Mouse (Mus musculus) midbrain, embryonic 16.5 days (tissue): ENCODE results near the gene Spats1. TPM values are rescaled to one million over a fixed set of nuclear protein-coding genes. Genes with fewer than 3 reads are reported as not detected.

Experiments
- ATAC-seq: fragments of 200-750 bp; cut with Nextera tagmentation; 2 replicates; pipeline ENCODE4 v1.8.0; 2017; ENCODE audit warnings: moderate TSS enrichment
- H3K27ac ChIP-seq: fragments of 300-500 bp; sonication (generic); 2 replicates; pipeline ENCODE4 v1.5.1; 2014; ENCODE audit warnings: mild to moderate bottlenecking, low read length, mixed read lengths
- H3K27me3 ChIP-seq: fragments of 300-500 bp; sonication (generic); 2 replicates; pipeline ENCODE4 v1.6.1; 2014; ENCODE audit warnings: low read depth, low read length, mixed read lengths; ENCODE audit not compliant: control insufficient read depth, insufficient read depth
- H3K36me3 ChIP-seq: fragments of 300-500 bp; sonication (generic); 2 replicates; pipeline ENCODE4 v1.6.1; 2014; ENCODE audit warnings: mild to moderate bottlenecking, low read length, moderate library complexity, mixed read lengths; ENCODE audit not compliant: control insufficient read depth, insufficient read depth
- H3K4me1 ChIP-seq: fragments of 300-500 bp; sonication (generic); 2 replicates; pipeline ENCODE4 v1.6.1; 2014; ENCODE audit warnings: mild to moderate bottlenecking, low read length, mixed read lengths; ENCODE audit not compliant: control insufficient read depth, insufficient read depth
- H3K4me2 ChIP-seq: fragments of 300-500 bp; sonication (generic); 2 replicates; pipeline ENCODE4 v1.6.1; 2014; ENCODE audit warnings: mild to moderate bottlenecking, low read length, mixed read lengths
- H3K4me3 ChIP-seq: fragments of 300-500 bp; sonication (generic); 2 replicates; pipeline ENCODE4 v1.5.1; 2014; ENCODE audit warnings: low read depth, mild to moderate bottlenecking, low read length, moderate library complexity, mixed read lengths
- H3K9ac ChIP-seq: fragments of 300-500 bp; sonication (generic); 2 replicates; pipeline ENCODE4 v1.6.1; 2014; ENCODE audit warnings: low read depth, low read length, mixed read lengths
- H3K9me3 ChIP-seq: fragments of 300-500 bp; sonication (generic); replicated peaks from 2 replicates; pipeline ENCODE4 v1.6.1; 2014; ENCODE audit warnings: mild to moderate bottlenecking, low read length, mixed read lengths; ENCODE audit not compliant: control insufficient read depth, poor library complexity, severe bottlenecking
- WGBS: fragments of 180-500 bp; shearing (Covaris S2); extraction: QIAGEN DNeasy Blood & Tissue Kit; methylation state at CpG from one replicate; pipeline ENCODE4 v1.1.7; 2014; 5-methylcytosine and 5-hydroxymethylcytosine counted together
- polyA plus RNA-seq: library from polyadenylated mRNA; unstranded; fragments of >200 nt; fragmentation: Nextera tagmentation; extraction: Ambion mirVana; gene quantifications from 2 replicates; pipeline ENCODE4 v1.2.1, GENCODE M21; 2015

The Spats1 gene
- polyA plus RNA-seq, 1 experiment from 2014 or later, result 3.1 TPM

DNA sequence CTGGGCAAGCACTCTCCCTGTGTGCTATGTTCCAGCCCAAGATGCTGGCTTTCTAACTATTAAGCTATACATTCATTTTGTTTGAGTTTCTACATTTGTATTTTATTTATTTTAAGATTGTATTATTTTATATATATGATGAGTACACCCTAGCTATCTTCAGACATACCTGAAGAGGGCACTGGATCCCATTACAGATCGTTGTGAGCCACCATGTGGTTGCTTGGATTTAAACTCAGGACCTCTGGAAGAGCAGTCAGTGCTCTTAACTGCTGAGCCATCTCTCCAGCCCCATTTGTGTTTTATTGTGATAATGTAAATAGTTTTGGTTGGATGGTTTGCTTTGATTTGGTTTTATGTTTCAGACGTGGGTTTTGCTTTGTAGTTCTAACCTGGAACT is 24.3 kb upstream of the Spats1 start:
- no peaks in the 10 kb centered on the region for H3K36me3 ChIP-seq
- no peak for ATAC-seq
- H3K27ac ChIP-seq, result no peak overlapping the region
- no peak overlapping the region for H3K4me3 ChIP-seq
- H3K27me3 ChIP-seq, result no peaks in the 10 kb centered on the region
- H3K9ac ChIP-seq, result no peak overlapping the region
- no peaks in the 10 kb centered on the region for H3K9me3 ChIP-seq
- H3K4me2 ChIP-seq, result no peak overlapping the region
- WGBS, result 55% methylated on average over 2 of the region's 2 CpGs
- H3K4me1 ChIP-seq, result no peaks in the 10 kb centered on the region

- WGBS, result 81% methylated on average over 13 of the region's 13 CpGs
- no peak overlapping the region for H3K27ac ChIP-seq
- H3K4me2 ChIP-seq, result no peak overlapping the region
- no peak overlapping the region for H3K9ac ChIP-seq
- no peaks in the 10 kb centered on the region for H3K4me1 ChIP-seq
- no peaks in the 10 kb centered on the region for H3K9me3 ChIP-seq
- no peak overlapping the region for H3K4me3 ChIP-seq
- no peak for ATAC-seq
- H3K27me3 ChIP-seq, result no peaks in the 10 kb centered on the region
- no peaks in the 10 kb centered on the region for H3K36me3 ChIP-seq
Measured at GRCm38 (mm10) chr17:45498397-45498796, 23.2 kb upstream of the Spats1 start.

- H3K27ac ChIP-seq, result no peak overlapping the region
- no peak overlapping the region for H3K9ac ChIP-seq
- H3K4me1 ChIP-seq, result no peaks in the 10 kb centered on the region
- 80% methylated on average over 11 of the region's 11 CpGs for WGBS
- no peaks in the 10 kb centered on the region for H3K36me3 ChIP-seq
- no peaks in the 10 kb centered on the region for H3K27me3 ChIP-seq
- no peak overlapping the region for H3K4me3 ChIP-seq
- ATAC-seq, result no peak
- H3K9me3 ChIP-seq, result no peaks in the 10 kb centered on the region
- H3K4me2 ChIP-seq, result no peak overlapping the region
Measured at GRCm38 (mm10) chr17:45495398-45495797, 20.2 kb upstream of the Spats1 start.

DNA sequence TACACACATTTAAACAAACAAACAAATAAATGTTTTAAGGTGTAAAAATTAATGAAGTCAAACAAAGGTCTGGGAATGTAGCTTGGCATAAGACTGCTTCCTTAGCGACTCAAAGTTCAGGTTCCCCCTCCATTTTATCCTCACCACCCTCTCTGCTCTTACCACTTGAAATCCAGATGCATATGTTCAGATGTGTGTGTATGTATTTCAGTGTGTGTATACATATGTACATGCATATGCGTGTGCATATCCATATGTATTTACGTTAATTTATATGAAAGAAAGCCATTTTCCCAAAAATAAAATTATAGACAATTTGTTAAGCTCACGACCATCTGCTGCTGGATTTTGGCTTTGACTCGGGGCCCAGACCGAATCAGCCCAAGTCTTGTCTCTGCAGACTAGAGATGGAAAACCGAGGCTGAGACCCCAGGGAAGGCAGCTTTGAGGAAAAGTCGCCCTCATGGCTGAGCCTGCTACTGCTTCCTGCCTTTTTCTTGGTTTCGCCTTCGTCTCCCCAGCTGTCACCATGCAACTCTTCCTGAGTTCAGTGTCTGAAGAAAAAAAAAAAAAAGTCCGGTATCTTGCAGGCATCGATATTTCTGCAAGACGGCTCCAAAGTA is 15.4 kb upstream of the Spats1 start:
- H3K4me3 ChIP-seq, result no peak overlapping the region
- H3K27ac ChIP-seq, result no peak overlapping the region
- no peaks in the 10 kb centered on the region for H3K36me3 ChIP-seq
- no peaks in the 10 kb centered on the region for H3K4me1 ChIP-seq
- no peak overlapping the region for H3K9ac ChIP-seq
- H3K9me3 ChIP-seq, result no peaks in the 10 kb centered on the region
- WGBS, result 80% methylated on average over 13 of the region's 13 CpGs
- no peaks in the 10 kb centered on the region for H3K27me3 ChIP-seq
- no peak overlapping the region for H3K4me2 ChIP-seq
- no peak for ATAC-seq

DNA sequence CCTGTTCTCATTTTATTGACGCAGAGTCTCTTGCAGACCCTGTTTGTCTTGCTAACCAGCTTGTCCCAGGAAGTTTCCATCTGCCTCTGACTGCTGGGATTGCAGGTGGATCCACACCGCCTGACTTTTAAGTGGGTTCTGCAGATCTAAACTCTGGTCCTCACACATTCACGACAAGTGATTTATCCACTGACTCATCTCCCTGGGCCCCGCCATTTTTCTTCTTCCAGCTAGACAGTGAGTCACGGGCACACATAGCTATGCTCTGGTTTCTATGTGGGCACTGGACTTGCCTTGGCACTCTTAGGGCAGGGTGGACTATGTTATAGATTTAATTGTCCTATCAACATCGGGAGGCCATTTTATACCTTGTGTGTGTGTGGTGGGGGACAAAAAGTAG is 14.5 kb upstream of the Spats1 start:
- no peak overlapping the region for H3K4me2 ChIP-seq
- H3K27ac ChIP-seq, result no peak overlapping the region
- no peak overlapping the region for H3K4me3 ChIP-seq
- no peaks in the 10 kb centered on the region for H3K27me3 ChIP-seq
- H3K9me3 ChIP-seq, result no peaks in the 10 kb centered on the region
- no peaks in the 10 kb centered on the region for H3K4me1 ChIP-seq
- no peak for ATAC-seq
- no peaks in the 10 kb centered on the region for H3K36me3 ChIP-seq
- 91% methylated on average over 6 of the region's 6 CpGs for WGBS
- H3K9ac ChIP-seq, result no peak overlapping the region

GRCm38 (mm10) chr17:45488321-45489254 is 13.4 kb upstream of the Spats1 start:
- no peak overlapping the region for H3K9ac ChIP-seq
- ATAC-seq, result no peak
- no peak overlapping the region for H3K4me2 ChIP-seq
- 87% methylated on average over 23 of the region's 23 CpGs for WGBS
- H3K4me3 ChIP-seq, result no peak overlapping the region
- no peaks in the 10 kb centered on the region for H3K9me3 ChIP-seq
- no peaks in the 10 kb centered on the region for H3K36me3 ChIP-seq
- no peak overlapping the region for H3K27ac ChIP-seq
- no peaks in the 10 kb centered on the region for H3K27me3 ChIP-seq
- no peaks in the 10 kb centered on the region for H3K4me1 ChIP-seq

DNA sequence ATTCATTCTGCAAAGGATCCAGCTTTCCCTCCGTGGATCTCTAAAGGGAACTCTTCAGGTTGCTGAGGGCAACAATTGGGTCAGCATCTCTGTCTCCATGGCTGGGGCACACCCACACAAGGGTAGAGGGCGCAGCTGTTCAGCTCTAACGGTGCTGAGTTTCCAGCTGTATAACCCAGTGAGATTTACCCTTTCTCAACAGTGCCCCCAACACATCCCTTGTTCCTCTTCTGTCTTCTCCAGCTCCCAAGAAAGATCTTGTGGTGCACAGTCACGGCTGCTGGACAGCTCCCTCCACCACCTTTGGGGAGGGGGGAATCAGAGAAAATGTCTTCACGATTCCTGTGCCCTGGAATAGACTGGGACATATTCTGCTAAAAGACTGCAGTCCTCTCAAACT is 12.0 kb upstream of the Spats1 start:
- Histone ChIP-seq H3K4me2 (no peak overlapping the region), H3K9ac (no peak overlapping the region), H3K27me3 (no peaks in the 10 kb centered on the region), H3K9me3 (no peaks in the 10 kb centered on the region), H3K36me3 (no peaks in the 10 kb centered on the region), H3K27ac (no peak overlapping the region), H3K4me1 (no peaks in the 10 kb centered on the region), H3K4me3 (no peak overlapping the region)
- ATAC-seq, result no peak
- 20% methylated on average over 5 of the region's 5 CpGs for WGBS

DNA sequence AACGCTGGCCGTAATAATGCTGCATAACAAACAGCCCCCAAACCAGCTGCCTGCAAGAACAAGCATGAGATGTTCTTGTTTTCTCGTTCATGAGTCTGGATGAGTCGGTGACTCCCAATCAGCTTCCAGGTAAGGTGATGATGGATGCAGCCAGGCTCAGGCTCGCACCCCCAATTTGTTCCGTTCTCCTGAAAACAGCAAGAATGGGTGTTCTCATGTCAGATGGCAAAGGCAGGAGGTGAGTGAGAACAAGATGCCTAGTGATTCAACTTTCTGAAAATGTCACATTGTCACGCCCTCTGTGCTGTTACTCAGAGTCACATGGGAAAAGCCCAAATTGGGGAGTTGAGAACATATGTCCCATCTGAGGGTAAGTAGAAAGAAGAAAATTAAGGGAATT is 10.4 kb upstream of the Spats1 start:
- whole genome bisulfite sequencing, result 93% methylated on average over 7 of the region's 7 CpGs
- Histone ChIP-seq H3K27me3 (no peaks in the 10 kb centered on the region), H3K4me3 (no peak overlapping the region), H3K9me3 (no peaks in the 10 kb centered on the region; the same call in 1 of the 2 replicates), H3K4me2 (no peak overlapping the region), H3K9ac (no peak overlapping the region), H3K4me1 (no peaks in the 10 kb centered on the region), H3K36me3 (no peaks in the 10 kb centered on the region), H3K27ac (no peak overlapping the region)
- no peak for ATAC-seq

DNA sequence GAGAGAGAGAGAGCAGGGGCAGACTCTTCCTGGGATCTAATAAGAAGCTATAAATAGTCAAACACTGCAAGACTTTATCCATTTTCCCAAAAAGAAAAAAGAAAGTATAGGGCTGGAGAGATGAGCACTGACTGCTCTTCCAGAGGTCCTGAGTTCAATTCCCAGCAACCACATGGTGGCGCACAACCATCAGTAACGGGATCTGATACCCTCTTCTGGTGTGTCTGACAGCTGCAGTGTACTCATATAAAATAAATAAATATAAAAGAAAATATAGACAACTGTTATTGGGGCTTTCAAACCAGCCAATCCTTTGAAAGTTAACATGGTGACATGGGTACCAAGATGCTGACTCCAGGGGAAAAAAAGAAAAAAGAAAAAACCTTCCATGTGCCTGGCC is 5.2 kb upstream of the Spats1 start:
- Histone ChIP-seq H3K27ac (no peak overlapping the region), H3K36me3 (no peaks in the 10 kb centered on the region), H3K4me3 (no peak overlapping the region), H3K9ac (no peak overlapping the region), H3K27me3 (no peaks in the 10 kb centered on the region), H3K4me2 (no peak overlapping the region), H3K9me3 (no peaks in the 10 kb centered on the region; the same call in 1 of the 2 replicates), H3K4me1 (no peaks in the 10 kb centered on the region)
- ATAC-seq, result no peak
- 35% methylated on average over 2 of the region's 2 CpGs for WGBS
